Mouse (Mus musculus) fat pad, adult 2 months (tissue): ENCODE measurements around the gene Pik3r2.
"Not testable (repeated sequence)": the region's sequence is repeated elsewhere in the genome, so short reads cannot be mapped to it uniquely, and the experiment has no call there.

Source experiments
- DNase-seq: peaks from one replicate; pipeline ENCODE4 v3.0.0-alpha.2; 2011; ENCODE audit warnings: low read depth, low spot score; ENCODE audit errors: extremely low read depth

Pik3r2 gene

GRCm38 (mm10) chr8:70776496-70777444 is at the start of gene Pik3r2:
Pik3r2 (minus strand) TSS chr8:70776713.
- DNase-seq: no peak

DNA sequence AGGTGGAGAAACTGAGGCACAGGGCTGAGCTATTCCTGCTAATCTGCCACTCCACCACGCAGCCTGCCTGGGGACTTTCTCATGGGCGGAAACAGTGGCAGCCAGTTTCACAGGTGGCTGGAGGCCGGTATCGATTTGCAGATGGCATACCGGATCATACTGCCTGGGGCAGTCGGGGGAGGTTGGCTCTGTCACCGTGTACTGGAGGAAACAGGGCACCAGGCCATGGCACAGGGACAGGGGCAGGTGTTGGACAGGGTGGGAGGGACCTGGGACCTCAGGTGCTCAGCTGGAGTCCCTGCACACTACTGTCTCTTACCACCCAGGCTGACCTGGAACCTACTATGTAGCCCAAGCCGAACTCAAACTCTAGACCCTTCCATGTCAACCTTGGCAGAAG is 49.3 kb upstream of the Pik3r2 start:
- no peak for DNase-seq

DNA sequence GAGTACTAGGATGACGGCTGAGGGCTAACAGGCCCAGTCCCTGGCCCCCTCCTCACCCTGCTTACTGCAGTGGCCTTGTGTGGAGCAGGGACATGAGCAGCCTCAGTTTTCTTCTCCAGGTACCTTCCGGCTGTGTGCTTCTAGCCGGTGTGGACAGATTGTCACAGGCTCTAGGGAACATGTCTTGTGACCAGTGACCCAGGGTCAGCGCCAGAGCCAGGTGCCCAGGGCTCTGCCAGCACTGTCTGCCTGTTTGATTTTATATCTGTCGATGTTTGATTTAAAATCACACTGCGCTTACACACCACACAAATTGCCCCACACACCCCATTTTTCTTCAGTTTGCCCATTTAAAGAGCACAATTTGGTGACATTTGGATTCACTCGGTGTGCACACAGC is 47.3 kb upstream of the Pik3r2 start:
- no peak for DNase-seq

GRCm38 (mm10) chr8:70822594-70822993 is 46.1 kb upstream of the Pik3r2 start:
- not testable (repeated sequence) for DNase-seq

GRCm38 (mm10) chr8:70821992-70822391 is 45.5 kb upstream of the Pik3r2 start:
- DNase-seq: no peak

- no peak for DNase-seq
These were observed 45.0 kb upstream of the Pik3r2 start for GRCm38 (mm10) chr8:70821399-70821962.

GRCm38 (mm10) chr8:70820101-70820935 is 43.8 kb upstream of the Pik3r2 start:
- no peak for DNase-seq

GRCm38 (mm10) chr8:70816679-70817078 is 40.2 kb upstream of the Pik3r2 start:
- no peak for DNase-seq

DNA sequence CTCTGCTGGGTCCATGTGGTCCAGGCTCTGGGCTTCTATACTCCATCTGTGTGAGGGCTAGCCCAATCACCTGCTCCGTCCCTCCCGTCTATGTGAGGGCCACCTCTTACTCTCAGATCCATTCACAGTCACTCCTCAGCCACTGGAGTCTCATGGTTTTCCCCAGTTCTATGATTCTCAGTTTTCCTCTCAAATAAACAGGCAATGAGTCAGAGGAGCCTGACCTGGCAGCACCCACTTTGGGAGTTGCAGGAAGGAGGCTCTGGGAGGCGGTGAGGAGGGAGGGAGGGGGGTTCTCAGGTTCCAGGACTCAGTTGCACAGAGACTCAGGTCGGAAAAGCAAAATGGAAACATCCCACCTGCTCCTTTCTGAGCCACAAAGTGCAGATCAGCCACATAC is 36.4 kb upstream of the Pik3r2 start:
- DNase-seq: no peak

GRCm38 (mm10) chr8:70812055-70812454 is 35.5 kb upstream of the Pik3r2 start:
- no peak for DNase-seq

- no peak for DNase-seq
These were observed 34.6 kb upstream of the Pik3r2 start for GRCm38 (mm10) chr8:70810962-70811680.

GRCm38 (mm10) chr8:70808955-70809701 is 32.6 kb upstream of the Pik3r2 start:
- DNase-seq: no peak

DNA sequence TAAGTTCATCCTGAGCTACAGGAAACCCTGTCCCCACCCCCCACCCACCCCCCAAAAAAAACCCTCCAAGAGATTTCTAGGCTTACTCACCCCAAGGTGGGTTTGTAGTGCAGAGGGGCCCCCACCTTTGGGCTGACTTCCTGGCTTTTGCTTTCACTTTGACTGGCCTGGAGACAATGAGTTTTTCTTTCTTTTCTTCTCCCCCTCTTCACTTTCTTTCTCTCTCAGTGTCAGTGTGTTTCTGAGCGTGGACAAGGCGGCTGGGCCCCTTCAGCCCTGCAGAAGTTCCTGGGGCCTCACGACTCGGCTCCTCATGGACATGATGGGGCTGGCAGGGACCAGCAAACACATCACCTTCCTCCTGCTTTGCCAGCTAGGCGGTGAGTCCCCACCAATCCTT is 31.7 kb upstream of the Pik3r2 start, which contains the start of gene Il12rb1:
Gene Il12rb1 (plus strand): TSS at position 211 of the 400 bp plus-strand sequence.
- no peak for DNase-seq

GRCm38 (mm10) chr8:70807304-70807703 is 30.8 kb upstream of the Pik3r2 start:
- DNase-seq: no peak

DNA sequence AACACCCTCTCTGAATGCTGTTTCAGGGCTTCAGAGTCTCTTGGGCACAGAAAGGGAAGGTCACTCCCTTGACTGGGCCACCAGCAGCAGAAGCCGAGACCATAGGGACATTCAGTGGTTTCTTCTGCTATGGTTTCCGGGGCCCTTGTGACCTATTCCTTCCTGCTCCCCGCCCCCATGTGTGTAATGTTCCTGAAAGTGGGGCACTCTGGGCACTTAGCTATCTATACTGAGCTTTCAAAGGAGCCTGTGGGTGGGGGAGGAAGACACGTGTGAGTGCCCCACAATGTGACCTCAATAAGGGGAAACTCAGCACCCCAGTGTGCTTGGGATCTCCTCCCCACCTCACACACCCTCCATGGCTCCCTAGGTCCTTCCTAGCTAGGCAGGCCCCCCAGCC is 30.0 kb upstream of the Pik3r2 start:
- no peak for DNase-seq

GRCm38 (mm10) chr8:70804481-70805206 is 28.1 kb upstream of the Pik3r2 start, which contains the start of gene Mast3:
Mast3 (minus strand) TSS chr8:70805054.
- DNase-seq: no peak

DNA sequence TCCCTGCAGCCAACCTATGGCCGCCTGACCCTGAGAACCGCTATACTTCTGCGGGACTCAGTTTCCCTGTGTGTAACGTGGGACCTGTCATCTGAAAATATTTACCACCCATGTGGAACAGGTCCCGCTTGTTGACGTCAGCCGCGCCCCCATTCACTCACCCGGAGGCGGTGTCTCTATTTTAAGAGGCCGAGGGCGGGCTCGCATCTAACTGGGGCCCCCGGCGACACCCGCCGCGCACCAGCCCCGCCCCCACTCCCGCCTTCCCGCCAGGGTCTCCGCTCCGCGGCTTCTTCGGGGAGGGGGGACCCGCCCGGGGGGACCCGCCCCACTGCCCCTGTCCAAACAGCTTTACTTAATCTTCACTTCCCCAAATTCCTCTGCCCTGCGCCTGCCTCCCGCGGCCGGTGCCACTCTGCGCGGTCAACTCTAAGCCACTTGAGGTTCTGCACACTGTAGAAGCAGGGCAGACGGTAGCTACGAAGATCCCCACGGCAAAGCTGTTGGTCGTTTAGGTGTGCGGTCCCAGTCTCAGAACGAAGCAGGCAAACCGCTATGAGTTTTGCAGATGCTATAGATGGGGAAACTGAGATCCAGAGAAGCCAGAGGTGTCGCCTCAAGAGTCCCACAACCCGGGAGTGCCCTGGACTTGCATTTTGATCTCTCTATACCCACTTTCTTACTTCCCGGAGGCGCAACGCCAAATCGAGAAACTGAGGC is 27.4 kb upstream of the Pik3r2 start:
- no peak for DNase-seq

DNA sequence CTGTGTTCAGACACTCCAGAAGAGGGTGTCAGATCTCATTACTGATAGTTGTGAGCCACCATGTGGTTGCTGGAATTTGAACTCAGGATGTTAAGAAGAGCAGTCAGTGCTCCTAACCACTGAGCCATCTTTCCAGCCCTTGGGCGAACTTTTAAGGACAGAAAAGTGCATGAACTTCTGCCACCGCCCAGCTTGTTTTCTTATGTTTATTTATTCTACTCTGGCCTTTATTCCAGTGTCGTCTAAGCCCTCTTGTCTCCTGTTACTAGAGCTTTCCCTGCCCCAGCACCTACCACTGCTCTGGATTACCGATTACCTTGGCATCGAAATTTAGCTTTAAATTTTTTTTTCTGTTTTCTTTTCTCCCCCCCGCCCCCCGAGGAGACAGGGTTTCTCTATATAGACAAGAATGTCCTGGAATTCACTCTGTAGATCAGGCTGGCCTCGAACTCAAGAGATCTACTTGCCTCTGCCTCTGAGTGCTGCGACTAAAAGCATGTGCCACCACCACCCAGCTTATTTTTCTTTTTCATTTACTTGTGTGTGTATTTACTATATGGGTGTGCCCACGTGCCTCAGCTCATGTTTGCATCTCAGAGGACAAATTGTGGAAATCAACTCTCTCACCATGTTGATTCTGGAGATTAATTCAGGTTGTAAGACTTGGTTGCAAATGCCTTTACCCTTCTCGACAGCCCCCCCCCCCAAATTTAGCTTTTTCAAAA is 26.4 kb upstream of the Pik3r2 start:
- DNase-seq: no peak
